Mouse (Mus musculus): ENCODE measurements around the gene Krt9. TPM values are rescaled to one million over a fixed set of nuclear protein-coding genes. Genes with fewer than 3 reads are reported as not detected.

Gene Krt9
- polyA plus RNA-seq, 1 experiment from 2014 or later = not detected

GRCm38 (mm10) chr11:100179260-100179659 lies 13.8 kb downstream of the Krt9 start:
- H3K27ac ChIP-seq = no peak overlapping the region
- 78% methylated on average over 3 of the region's 3 CpGs for WGBS
- H3K4me3 ChIP-seq = no peak overlapping the region
- H3K9me3 ChIP-seq = no peaks in the 10 kb centered on the region
- no peaks in the 10 kb centered on the region for H3K36me3 ChIP-seq
- no peaks in the 10 kb centered on the region for H3K27me3 ChIP-seq (ENCODE audit: insufficient read depth, poor library complexity, severe bottlenecking)
- DNase-seq (ENCODE audit: low spot score) = no peak
- no peaks in the 10 kb centered on the region for H3K4me1 ChIP-seq (replicated peaks)

- Histone ChIP-seq H3K4me1 (replicated peaks) (no peaks in the 10 kb centered on the region), H3K27ac (no peak overlapping the region), H3K9me3 (no peaks in the 10 kb centered on the region), H3K36me3 (no peaks in the 10 kb centered on the region), H3K27me3 (ENCODE audit: insufficient read depth, poor library complexity, severe bottlenecking) (no peaks in the 10 kb centered on the region), H3K4me3 (no peak overlapping the region)
- WGBS = 82% methylated on average over 5 of the region's 5 CpGs
- DNase-seq (ENCODE audit: low spot score) = no peak
Measured at GRCm38 (mm10) chr11:100178307-100178706, 14.7 kb downstream of the Krt9 start.

GRCm38 (mm10) chr11:100176791-100177190 lies 16.3 kb downstream of the Krt9 start:
- WGBS = 81% methylated on average over 9 of the region's 9 CpGs
- H3K27ac ChIP-seq = no peak overlapping the region

GRCm38 (mm10) chr11:100168765-100169762 lies 24.0 kb downstream of the Krt9 start:
- no peaks in the 10 kb centered on the region for H3K36me3 ChIP-seq
- no peak overlapping the region for H3K4me3 ChIP-seq
- 33% methylated on average over 14 of the region's 14 CpGs for WGBS
- no peaks in the 10 kb centered on the region for H3K27me3 ChIP-seq (ENCODE audit: insufficient read depth, poor library complexity, severe bottlenecking)
- H3K9me3 ChIP-seq = no peaks in the 10 kb centered on the region
- peak overlapping the region; percentile 81 for H3K27ac ChIP-seq
- peak; percentile 89 for DNase-seq (ENCODE audit: low spot score)
- 0 out of 2 replicates have a peak, but pooled peaks cover 8% of the 10 kb centered on the region for H3K4me1 ChIP-seq (replicated peaks)

More at GRCm38 (mm10) chr11:100176791-100177190, 16.3 kb downstream of the Krt9 start:
- H3K9me3 ChIP-seq = no peaks in the 10 kb centered on the region
- H3K36me3 ChIP-seq = no peaks in the 10 kb centered on the region
- no peak overlapping the region for H3K4me3 ChIP-seq
- H3K27me3 ChIP-seq (ENCODE audit: insufficient read depth, poor library complexity, severe bottlenecking) = no peaks in the 10 kb centered on the region
- no peak for DNase-seq (ENCODE audit: low spot score)
- no peaks in the 10 kb centered on the region for H3K4me1 ChIP-seq (replicated peaks)

- Histone ChIP-seq H3K4me3 (no peak overlapping the region), H3K36me3 (no peaks in the 10 kb centered on the region), H3K9me3 (no peaks in the 10 kb centered on the region), H3K4me1 (replicated peaks) (0 out of 2 replicates have a peak, but pooled peaks cover 8% of the 10 kb centered on the region), H3K27ac (peak overlapping the region; percentile 81), H3K27me3 (ENCODE audit: insufficient read depth, poor library complexity, severe bottlenecking) (no peaks in the 10 kb centered on the region)
- WGBS = 86% methylated on average over 8 of the region's 8 CpGs
- DNase-seq (ENCODE audit: low spot score) = no peak
Measured at GRCm38 (mm10) chr11:100168071-100168470, 25.0 kb downstream of the Krt9 start.

- Histone ChIP-seq H3K4me3 (no peak overlapping the region), H3K36me3 (no peaks in the 10 kb centered on the region), H3K27me3 (ENCODE audit: insufficient read depth, poor library complexity, severe bottlenecking) (no peaks in the 10 kb centered on the region), H3K27ac (no peak overlapping the region), H3K4me1 (replicated peaks) (0 out of 2 replicates have a peak, but pooled peaks cover 8% of the 10 kb centered on the region), H3K9me3 (no peaks in the 10 kb centered on the region)
- DNase-seq (ENCODE audit: low spot score) = no peak
- 60% methylated on average over 7 of the region's 7 CpGs for WGBS
Measured at GRCm38 (mm10) chr11:100164392-100164791, 28.7 kb downstream of the Krt9 start.

GRCm38 (mm10) chr11:100157908-100158477 lies 35.1 kb downstream of the Krt9 start:
- no peaks in the 10 kb centered on the region for H3K4me1 ChIP-seq (replicated peaks)
- WGBS = 66% methylated on average over 6 of the region's 6 CpGs
- no peaks in the 10 kb centered on the region for H3K36me3 ChIP-seq
- no peaks in the 10 kb centered on the region for H3K27me3 ChIP-seq (ENCODE audit: insufficient read depth, poor library complexity, severe bottlenecking)
- H3K27ac ChIP-seq = no peak overlapping the region
- DNase-seq (ENCODE audit: low spot score) = no peak
- no peak overlapping the region for H3K4me3 ChIP-seq
- H3K9me3 ChIP-seq = no peaks in the 10 kb centered on the region

GRCm38 (mm10) chr11:100157331-100157730 lies 35.7 kb downstream of the Krt9 start:
- no peaks in the 10 kb centered on the region for H3K27me3 ChIP-seq (ENCODE audit: insufficient read depth, poor library complexity, severe bottlenecking)
- no peak for DNase-seq (ENCODE audit: low spot score)
- no peaks in the 10 kb centered on the region for H3K9me3 ChIP-seq
- H3K4me3 ChIP-seq = no peak overlapping the region
- no peak overlapping the region for H3K27ac ChIP-seq
- no peaks in the 10 kb centered on the region for H3K36me3 ChIP-seq
- H3K4me1 ChIP-seq (replicated peaks) = no peaks in the 10 kb centered on the region
- WGBS = 85% methylated on average over 3 of the region's 3 CpGs

- Histone ChIP-seq H3K4me1 (replicated peaks) (no peaks in the 10 kb centered on the region), H3K27ac (no peak overlapping the region), H3K9me3 (no peaks in the 10 kb centered on the region), H3K27me3 (ENCODE audit: insufficient read depth, poor library complexity, severe bottlenecking) (no peaks in the 10 kb centered on the region), H3K4me3 (no peak overlapping the region), H3K36me3 (no peaks in the 10 kb centered on the region)
- DNase-seq (ENCODE audit: low spot score) = no peak
- 80% methylated on average over 8 of the region's 8 CpGs for WGBS
Measured at GRCm38 (mm10) chr11:100155497-100156255, 37.4 kb downstream of the Krt9 start.

- Histone ChIP-seq H3K27ac (no peak within 1 kb of the TSS), H3K36me3 (no peaks in the 10 kb centered on the region), H3K4me1 (replicated peaks) (peaks cover 20% of the 10 kb centered on the region), H3K4me3 (no peak within 1 kb of the TSS), H3K27me3 (ENCODE audit: insufficient read depth, poor library complexity, severe bottlenecking) (peaks cover 36% of the 10 kb centered on the region), H3K9me3 (no peaks in the 10 kb centered on the region)
- no peak for DNase-seq (ENCODE audit: low spot score)
- WGBS = 49% methylated on average over 9 of the region's 9 CpGs
Measured at GRCm38 (mm10) chr11:100148615-100149330, 44.3 kb downstream of the Krt9 start, which contains the start of gene Krt19. Gene Krt19 (minus strand): TSS chr11:100148665.

GRCm38 (mm10) chr11:100147566-100148353 lies 45.3 kb downstream of the Krt9 start:
- Histone ChIP-seq H3K27ac (no peak overlapping the region), H3K4me3 (no peak overlapping the region), H3K4me1 (replicated peaks) (peaks cover 20% of the 10 kb centered on the region), H3K36me3 (no peaks in the 10 kb centered on the region), H3K27me3 (ENCODE audit: insufficient read depth, poor library complexity, severe bottlenecking) (peaks cover 38% of the 10 kb centered on the region), H3K9me3 (no peaks in the 10 kb centered on the region)
- WGBS = 70% methylated on average over 5 of the region's 5 CpGs
- DNase-seq (ENCODE audit: low spot score) = no peak

All from hindbrain, embryonic 10.5 days (tissue).